Mouse (Mus musculus) gastrocnemius, adult 2 months (tissue): ENCODE measurements at regions not wholly inside any gene's neighbourhood (a gene's known extent, or its start where the extent isn't known, plus 50 kb on each side); places are given as distances from the start of the nearest gene placed in this dataset.

Experiments
- DNase-seq: peaks from one replicate; pipeline ENCODE4 v3.0.0; 2022
- H3K27ac ChIP-seq: fragments of 200-600 bp; 2 replicates; pipeline ENCODE4 v1.8.1; 2022; ENCODE audit warnings: mild to moderate bottlenecking
- H3K4me3 ChIP-seq: fragments of 200-600 bp; 2 replicates; pipeline ENCODE4 v1.8.1; 2022; ENCODE audit warnings: mild to moderate bottlenecking, moderate library complexity
- CTCF ChIP-seq: fragments of 200-600 bp; IDR thresholded peaks from 2 replicates; pipeline ENCODE4 v1.8.1; 2022; ENCODE audit warnings: antibody characterized with exemption, mild to moderate bottlenecking, moderate library complexity
- intact Hi-C: fragments of 180-260 bp; cut with DNase I; formaldehyde crosslinking; loops from one replicate; pipeline ENCODE4 v1.15.1; 2025

DNA sequence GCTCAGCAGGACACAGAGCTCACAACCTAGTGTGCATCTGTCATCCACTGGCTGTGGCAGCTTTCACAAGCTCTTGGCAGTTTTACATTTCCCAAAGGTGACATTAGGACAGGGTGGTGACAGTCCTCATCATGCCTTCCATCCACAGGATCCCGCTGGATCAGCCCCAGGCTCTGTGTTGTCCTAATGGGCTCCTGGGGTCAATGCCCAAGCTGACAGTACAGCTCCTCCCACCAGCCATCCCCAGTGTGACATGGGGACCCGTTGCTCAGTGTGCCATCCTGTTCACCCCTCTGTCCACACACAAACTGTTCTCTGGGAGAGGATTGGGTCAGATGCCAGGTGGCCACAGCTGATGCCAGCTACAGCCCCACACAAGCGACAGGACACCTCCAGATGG lies 72.3 kb upstream of the Thy1 start:
- Histone ChIP-seq H3K27ac (no peak overlapping the region), H3K4me3 (no peak overlapping the region)
- no peak for DNase-seq
- intact Hi-C loops: loop anchor here (5.0 kb wide), 1 partner anchor 229 kb away; the partner anchor contains the start of gene Nectin1
- no peak for TF ChIP-seq CTCF

DNA sequence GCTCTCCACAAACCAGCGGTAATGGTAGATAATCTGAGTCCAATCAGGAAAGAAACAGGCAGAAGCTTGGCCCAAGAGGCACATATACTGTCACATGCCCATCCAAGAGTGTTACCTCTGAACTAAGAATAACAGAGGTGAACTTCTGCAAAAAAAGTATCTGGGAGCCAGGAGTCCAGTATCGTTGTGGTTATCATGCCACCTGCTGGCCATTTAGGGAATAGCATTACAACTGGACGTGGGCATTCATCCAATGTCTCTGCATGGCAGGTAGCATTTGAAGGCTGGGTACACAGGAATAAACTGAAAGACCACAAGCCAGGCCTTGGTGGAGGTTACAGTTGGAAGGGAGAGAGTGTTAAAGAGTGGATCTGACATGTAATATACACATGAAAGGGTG lies 70.9 kb upstream of the Thy1 start:
- TF ChIP-seq CTCF: peak; percentile 93; the same call in 1 of the 2 replicates
- Histone ChIP-seq H3K27ac (no peak overlapping the region), H3K4me3 (no peak overlapping the region)
- DNase-seq: peak; percentile 67
- intact Hi-C loops: loop anchor here (1.0 to 5.0 kb wide), 3 partner anchors 19 to 230 kb away; partner anchors contain the start of gene Nectin1

DNA sequence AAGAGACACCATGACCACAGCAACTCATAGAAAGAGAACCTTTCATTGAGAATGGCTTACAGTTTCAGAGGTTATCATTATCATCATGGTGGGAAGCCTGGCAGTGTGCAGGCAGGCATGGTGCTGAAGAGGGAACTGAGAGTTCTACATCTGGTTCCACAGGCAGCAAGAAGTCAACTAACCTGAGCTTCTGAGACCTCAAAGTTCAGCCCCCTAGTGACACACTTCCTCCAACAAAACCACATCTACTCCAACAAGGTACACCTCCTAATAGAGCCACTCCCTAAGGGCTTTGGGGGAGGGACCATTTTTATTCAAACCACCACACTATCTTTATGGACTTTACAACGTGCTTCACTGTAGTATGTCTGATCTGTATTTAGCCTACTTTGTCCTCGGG lies 67.8 kb upstream of the Thy1 start:
- no peak for TF ChIP-seq CTCF
- Histone ChIP-seq H3K4me3 (no peak overlapping the region), H3K27ac (no peak overlapping the region)
- intact Hi-C loops: no loop called here
- DNase-seq: no peak

DNA sequence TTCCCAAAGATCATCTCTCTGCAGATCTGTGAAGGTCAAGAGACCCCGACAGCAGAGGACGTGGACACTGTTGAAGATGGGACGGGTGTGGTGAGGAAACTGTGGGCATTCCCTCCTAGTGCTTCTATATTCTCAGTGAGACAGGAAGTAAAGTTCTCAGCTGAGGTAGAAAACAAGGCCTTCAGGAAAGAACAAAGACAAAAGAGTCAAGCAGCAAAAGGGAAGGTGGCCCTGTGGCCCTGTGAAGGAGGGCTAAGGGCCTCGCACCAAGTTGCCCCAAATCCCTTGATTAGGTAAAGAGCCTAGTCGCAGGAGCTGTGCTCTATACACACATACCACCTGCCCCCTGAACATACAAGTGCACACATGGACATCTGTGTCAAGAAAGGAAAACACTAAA lies 66.8 kb upstream of the Thy1 start:
- Histone ChIP-seq H3K4me3 (no peak overlapping the region), H3K27ac (no peak overlapping the region)
- no peak for DNase-seq
- intact Hi-C loops: no loop called here
- no peak for TF ChIP-seq CTCF

DNA sequence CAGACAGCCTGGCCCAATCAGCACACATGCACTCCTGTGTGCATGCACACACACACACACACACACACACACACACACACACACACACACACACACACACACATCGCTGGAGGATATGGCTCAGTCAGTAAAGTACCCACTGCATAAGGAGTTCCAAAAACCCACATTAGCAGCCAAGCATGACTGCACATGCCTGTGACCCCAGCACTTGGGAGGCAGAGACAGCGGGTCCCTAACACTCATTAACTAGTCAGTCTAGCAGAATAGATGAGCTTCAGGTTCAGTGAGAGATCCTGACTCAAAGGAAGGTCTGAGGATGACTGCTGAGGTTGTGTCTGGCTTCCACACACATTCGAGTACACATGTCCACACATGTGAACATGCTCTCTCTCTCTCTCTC lies 65.4 kb upstream of the Thy1 start:
- Histone ChIP-seq H3K4me3 (no peak overlapping the region), H3K27ac (no peak overlapping the region)
- no peak for DNase-seq
- intact Hi-C loops: no loop called here
- TF ChIP-seq CTCF: no peak

DNA sequence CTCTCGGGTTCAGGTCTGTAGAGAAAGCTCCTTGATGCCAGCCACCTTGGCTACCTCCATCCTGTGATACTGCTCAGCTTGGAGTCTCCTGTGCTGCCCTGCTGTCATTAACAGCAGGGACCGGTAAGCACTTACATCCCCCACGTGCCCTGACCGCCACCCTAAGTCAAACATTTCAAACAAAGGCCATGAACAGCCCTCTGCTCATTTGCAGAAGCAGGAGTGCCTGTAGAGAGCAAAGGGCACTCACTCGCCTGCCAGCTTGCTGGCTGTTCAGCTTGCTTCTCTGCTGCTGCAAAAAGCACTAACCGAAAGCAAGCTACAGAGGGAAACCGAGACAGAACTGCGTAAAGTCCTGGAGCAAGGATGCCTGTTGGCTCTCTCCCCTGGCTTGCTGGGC lies 61.8 kb upstream of the Thy1 start:
- Histone ChIP-seq H3K27ac (no peak overlapping the region), H3K4me3 (no peak overlapping the region)
- no peak for TF ChIP-seq CTCF
- no peak for DNase-seq
- intact Hi-C loops: loop anchor here (10.0 kb wide), 1 partner anchor 253 kb away; the partner anchor contains the start of gene Cbl

DNA sequence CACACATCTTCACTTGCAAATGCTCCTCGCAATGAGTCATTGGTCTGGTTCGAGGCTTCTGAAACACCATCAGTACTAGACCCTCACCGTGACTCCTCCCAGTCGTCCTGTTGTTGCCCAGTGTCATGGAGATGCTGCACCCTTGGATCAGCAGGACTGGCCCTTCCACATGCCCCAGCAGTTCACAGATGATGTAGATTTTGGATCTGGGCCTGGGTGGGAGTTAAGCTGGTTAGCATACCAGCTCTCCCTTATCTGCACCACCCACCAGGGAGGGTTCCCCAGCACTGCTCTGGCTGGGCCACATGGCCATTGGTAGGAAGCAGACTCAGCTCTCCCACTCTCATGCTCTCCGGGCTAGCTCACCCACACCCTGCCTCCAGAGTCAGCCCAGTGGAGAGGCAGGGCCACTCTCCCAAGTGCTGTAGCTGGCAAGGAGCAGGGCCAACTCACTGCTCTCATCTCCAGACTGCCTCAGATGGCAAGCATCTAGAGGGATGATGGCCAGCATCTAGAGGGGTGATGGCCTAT lies 60.8 kb upstream of the Thy1 start:
- no peak for TF ChIP-seq CTCF
- Histone ChIP-seq H3K4me3 (no peak overlapping the region), H3K27ac (0 out of 2 replicates have a peak overlapping the region, but pooled peaks have one; percentile 6)
- DNase-seq: peak; percentile 38
- intact Hi-C loops: loop anchor here (10.0 kb wide), 1 partner anchor 252 kb away; the partner anchor contains the start of gene Cbl

DNA sequence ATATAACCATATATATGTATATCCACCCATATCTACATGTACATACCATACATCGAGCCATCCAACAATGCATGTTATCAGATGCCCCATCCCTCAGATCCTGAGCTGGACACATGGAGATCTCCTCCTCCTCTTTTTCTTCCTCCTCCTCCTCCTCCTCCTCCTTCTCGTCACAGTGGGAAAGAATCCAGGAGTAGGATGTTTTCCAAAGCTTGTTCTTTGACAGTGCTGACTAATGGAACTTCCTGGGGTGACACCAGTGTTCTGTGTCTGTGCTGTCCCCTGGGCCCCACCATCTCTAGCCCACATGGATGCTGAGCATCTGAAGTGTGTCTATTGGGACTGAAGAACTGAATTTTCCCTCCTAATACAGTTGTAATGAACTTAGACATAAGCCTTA lies 60.0 kb upstream of the Thy1 start:
- intact Hi-C loops: loop anchor here (10.0 kb wide), 1 partner anchor 252 kb away; the partner anchor contains the start of gene Cbl
- Histone ChIP-seq H3K4me3 (no peak overlapping the region), H3K27ac (peak overlapping the region; percentile 6; the same call in 1 of the 2 replicates)
- no peak for TF ChIP-seq CTCF
- DNase-seq: no peak

DNA sequence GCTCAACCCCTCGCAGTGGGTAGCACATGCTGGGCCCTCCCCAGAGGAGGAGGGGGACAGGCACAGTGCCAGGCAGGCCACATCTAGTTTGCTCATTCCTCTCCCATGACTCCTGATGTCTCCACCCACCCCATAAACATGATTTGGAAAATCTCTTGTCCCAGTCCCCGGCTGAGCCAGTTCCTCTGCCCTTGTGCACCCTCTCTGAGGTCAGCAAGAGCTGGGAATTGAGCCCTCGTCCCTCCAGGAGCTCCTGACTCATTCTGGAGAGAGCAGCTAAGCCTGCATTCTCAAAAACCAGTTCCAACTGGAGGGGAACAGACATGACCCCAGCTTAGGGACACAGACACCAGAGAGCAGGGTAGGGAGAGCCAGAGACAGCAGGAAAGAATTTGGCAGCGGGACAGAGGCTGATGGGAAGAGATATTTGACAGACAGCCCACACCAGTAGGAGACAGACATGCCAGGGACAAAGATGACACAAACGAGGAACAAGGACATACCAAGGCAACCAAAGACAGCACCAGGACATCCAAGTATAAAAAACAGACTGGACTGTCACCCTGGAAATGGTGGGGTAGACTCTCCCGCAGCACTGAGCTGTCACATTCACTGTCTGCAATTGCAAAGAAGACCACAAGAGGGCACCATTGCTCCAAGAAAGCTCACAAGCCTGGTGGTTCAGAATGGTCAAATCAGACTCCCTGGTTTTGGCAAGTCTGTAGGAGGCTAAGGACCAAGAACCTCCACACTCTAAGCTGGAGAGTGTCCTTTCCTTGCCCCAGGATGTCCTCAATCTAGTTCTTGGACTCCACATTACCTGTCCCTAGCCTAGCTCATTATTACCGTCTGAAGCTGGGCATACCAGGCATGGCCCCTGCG lies 58.8 kb upstream of the Thy1 start:
- intact Hi-C loops: loop anchor here (2.0 to 10.0 kb wide), 4 partner anchors 63 to 250 kb away; partner anchors contain the start of genes C1qtnf5, Cbl and Usp2
- peak overlapping the region; percentile 82 for H3K27ac ChIP-seq
- peak; percentile 90 for DNase-seq
- TF ChIP-seq CTCF: peak; percentile 97
- no peak overlapping the region for H3K4me3 ChIP-seq

DNA sequence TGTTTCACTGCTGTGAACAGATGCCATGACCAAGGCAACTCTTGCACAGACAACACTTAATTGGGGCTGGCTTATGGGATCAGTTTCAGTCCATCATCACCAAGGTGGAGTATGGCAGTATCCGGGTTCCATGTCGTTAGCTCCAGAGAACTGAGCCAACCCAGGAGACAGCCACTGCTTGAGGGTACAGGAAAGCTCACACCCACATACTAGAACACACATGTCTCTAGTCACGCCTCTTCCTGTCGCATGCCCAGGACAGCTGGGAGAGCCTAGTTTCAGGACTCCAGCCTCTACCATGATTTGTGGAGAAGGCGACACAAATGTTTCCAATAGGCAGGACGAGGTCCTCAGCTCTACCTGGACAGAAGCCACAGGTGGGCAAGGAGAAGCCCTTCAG lies 55.2 kb upstream of the Thy1 start:
- no peak for DNase-seq
- intact Hi-C loops: loop anchor here (5.0 to 10.0 kb wide), 3 partner anchors 59 to 247 kb away; partner anchors contain the start of genes C1qtnf5 and Cbl
- TF ChIP-seq CTCF: no peak
- no peak overlapping the region for H3K4me3 ChIP-seq
- no peak overlapping the region for H3K27ac ChIP-seq

DNA sequence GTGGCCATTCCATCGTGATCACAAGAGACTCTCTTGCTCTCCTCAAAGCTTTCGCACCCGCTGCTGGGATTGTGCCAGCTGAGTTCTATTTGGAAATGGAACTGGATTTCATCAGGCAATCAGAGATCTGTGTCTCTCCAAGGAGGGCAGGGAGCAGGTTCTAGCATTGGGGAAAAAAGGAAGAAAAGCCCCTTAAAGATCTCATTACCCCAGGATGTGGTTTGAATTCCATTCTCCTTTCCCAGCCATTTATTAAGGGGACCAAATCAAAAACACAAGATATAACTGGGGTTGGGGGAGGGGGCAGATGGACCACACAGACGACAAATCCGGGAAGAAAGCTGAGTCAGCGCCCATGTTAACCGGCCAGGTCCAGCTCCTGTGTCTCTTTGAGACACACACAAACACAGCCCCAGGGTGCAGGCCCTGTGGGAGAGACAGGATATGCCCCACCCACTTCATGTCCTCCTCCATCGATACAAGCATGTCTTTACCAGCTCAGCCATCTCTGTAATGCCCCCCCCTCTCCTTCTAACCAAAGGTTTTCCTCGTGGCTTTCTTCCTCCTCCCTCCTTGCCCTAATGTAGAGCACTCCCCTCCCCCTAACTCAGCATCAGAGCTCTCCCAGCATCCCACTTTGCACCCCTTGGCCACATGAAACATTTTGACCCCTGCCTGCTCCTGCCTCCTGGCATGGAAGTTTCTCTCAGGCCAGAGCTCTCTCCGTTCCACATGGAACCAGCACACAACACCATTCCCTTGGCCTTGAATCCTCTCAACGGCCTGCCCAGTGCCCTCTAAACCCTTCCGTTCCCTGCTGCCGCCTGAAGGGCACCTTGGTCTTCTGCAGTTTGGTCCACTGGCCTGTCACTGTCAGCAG lies 54.0 kb upstream of the Thy1 start:
- Histone ChIP-seq H3K27ac (peak overlapping the region; percentile 53), H3K4me3 (no peak overlapping the region)
- peak; percentile 59 for DNase-seq
- intact Hi-C loops: loop anchor here (5.0 to 10.0 kb wide), 3 partner anchors 58 to 246 kb away; partner anchors contain the start of genes C1qtnf5 and Cbl
- no peak for TF ChIP-seq CTCF

DNA sequence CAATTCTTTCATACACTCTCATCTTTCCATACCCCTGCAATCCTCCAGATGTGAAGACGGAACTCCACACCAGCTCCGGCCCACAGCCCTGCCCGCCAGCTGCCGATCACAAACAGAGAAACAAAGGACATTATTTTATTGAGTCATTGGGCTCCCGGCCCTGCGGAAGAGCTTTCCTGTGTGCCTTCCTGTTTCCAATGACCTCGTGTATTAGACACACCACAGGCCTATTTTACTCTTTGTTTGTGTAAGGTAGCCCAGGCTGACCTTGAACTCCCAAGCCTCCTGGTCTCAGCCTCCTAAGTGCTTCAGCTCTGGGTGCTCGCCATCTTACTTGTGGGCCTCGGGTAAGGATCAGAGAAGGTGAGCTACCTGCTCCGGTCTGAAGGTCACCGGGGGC lies 53.1 kb upstream of the Thy1 start:
- no peak for DNase-seq
- intact Hi-C loops: no loop called here
- no peak for TF ChIP-seq CTCF
- Histone ChIP-seq H3K4me3 (no peak overlapping the region), H3K27ac (peak overlapping the region; percentile 53)
